Mouse (Mus musculus) heart, embryonic 16.5 days (tissue): ENCODE measurements around the gene Wipf3. TPM values are rescaled to one million over a fixed set of nuclear protein-coding genes. Genes with fewer than 3 reads are reported as not detected.

Source experiments
- ATAC-seq: fragments of 200-750 bp; cut with Nextera tagmentation; replicated peaks from 2 replicates; pipeline ENCODE4 v1.8.0; 2017; ENCODE audit warnings: moderate number of reproducible peaks; ENCODE audit not compliant: insufficient read depth, low FRiP score; ENCODE audit errors: extremely low read depth
- H3K27ac ChIP-seq: fragments of 300-500 bp; sonication (generic); 2 replicates; pipeline ENCODE4 v1.5.1; 2014; ENCODE audit warnings: mild to moderate bottlenecking, low read length, control low read depth, moderate library complexity
- H3K27me3 ChIP-seq: fragments of 300-500 bp; sonication (generic); 2 replicates; pipeline ENCODE4 v1.6.1; 2014; ENCODE audit warnings: low read length, mixed read lengths; ENCODE audit not compliant: control insufficient read depth, insufficient read depth
- H3K36me3 ChIP-seq: fragments of 300-500 bp; sonication (generic); 2 replicates; pipeline ENCODE4 v1.6.1; 2014; ENCODE audit not compliant: control insufficient read depth, insufficient read depth
- H3K4me1 ChIP-seq: fragments of 300-500 bp; sonication (generic); 2 replicates; pipeline ENCODE4 v1.6.1; 2014; ENCODE audit warnings: low read length, mixed read lengths; ENCODE audit not compliant: control insufficient read depth, insufficient read depth
- H3K4me2 ChIP-seq: fragments of 300-500 bp; sonication (generic); 2 replicates; pipeline ENCODE4 v1.6.1; 2014; ENCODE audit warnings: low read depth, mild to moderate bottlenecking, control low read depth, low read length
- H3K4me3 ChIP-seq: fragments of 300-500 bp; sonication (generic); 2 replicates; pipeline ENCODE4 v1.5.1; 2014; ENCODE audit warnings: mild to moderate bottlenecking, control low read depth, low read length
- H3K9ac ChIP-seq: fragments of 300-500 bp; sonication (generic); 2 replicates; pipeline ENCODE4 v1.6.1; 2014; ENCODE audit warnings: low read length, control low read depth
- H3K9me3 ChIP-seq: fragments of 300-500 bp; sonication (generic); replicated peaks from 2 replicates; pipeline ENCODE4 v1.6.1; 2016; ENCODE audit warnings: low read length; ENCODE audit not compliant: control insufficient read depth
- WGBS: fragments of 180-500 bp; shearing (Covaris S2); extraction: QIAGEN DNeasy Blood & Tissue Kit; methylation state at CpG from one replicate; pipeline ENCODE4 v1.1.7; 2014; 5-methylcytosine and 5-hydroxymethylcytosine counted together
- polyA plus RNA-seq: library from polyadenylated mRNA; unstranded; fragments of >200 nt; fragmentation: Nextera tagmentation; extraction: Ambion mirVana; gene quantifications from 2 replicates; pipeline ENCODE4 v1.2.1, GENCODE M21; 2015

Gene Wipf3
- polyA plus RNA-seq, 1 experiment from 2014 or later = 3.6 TPM

GRCm38 (mm10) chr6:54393886-54394285, 35.5 kb upstream of the Wipf3 start:
- no peaks in the 10 kb centered on the region for H3K36me3 ChIP-seq
- no peaks in the 10 kb centered on the region for H3K27me3 ChIP-seq
- peaks cover 3% of the 10 kb centered on the region; the same call in 1 of the 2 replicates for H3K4me1 ChIP-seq
- no peaks in the 10 kb centered on the region for H3K9me3 ChIP-seq
- H3K9ac ChIP-seq = no peak overlapping the region
- ATAC-seq = no peak
- H3K4me2 ChIP-seq = no peak overlapping the region
- WGBS = 64% methylated on average over 6 of the region's 6 CpGs
- no peak overlapping the region for H3K4me3 ChIP-seq
- H3K27ac ChIP-seq = no peak overlapping the region

GRCm38 (mm10) chr6:54399194-54399923, 30.0 kb upstream of the Wipf3 start:
- ATAC-seq = peak; percentile 76

GRCm38 (mm10) chr6:54401503-54401902, 27.9 kb upstream of the Wipf3 start:
- no peak for ATAC-seq
- 82% methylated on average over 2 of the region's 2 CpGs for WGBS

More at GRCm38 (mm10) chr6:54399194-54399923, 30.0 kb upstream of the Wipf3 start:
- H3K4me2 ChIP-seq = no peak overlapping the region
- no peaks in the 10 kb centered on the region for H3K27me3 ChIP-seq
- H3K9me3 ChIP-seq = no peaks in the 10 kb centered on the region
- peaks cover 11% of the 10 kb centered on the region for H3K4me1 ChIP-seq
- no peak overlapping the region for H3K4me3 ChIP-seq
- peak overlapping the region; percentile 66 for H3K27ac ChIP-seq
- WGBS = 36% methylated on average over 11 of the region's 11 CpGs
- no peaks in the 10 kb centered on the region for H3K36me3 ChIP-seq
- no peak overlapping the region for H3K9ac ChIP-seq

GRCm38 (mm10) chr6:54404916-54405315, 24.5 kb upstream of the Wipf3 start:
- Histone ChIP-seq H3K36me3 (no peaks in the 10 kb centered on the region), H3K9ac (no peak overlapping the region), H3K4me3 (no peak overlapping the region), H3K27ac (no peak overlapping the region), H3K27me3 (no peaks in the 10 kb centered on the region), H3K4me1 (peaks cover 5% of the 10 kb centered on the region; the same call in 1 of the 2 replicates), H3K9me3 (no peaks in the 10 kb centered on the region), H3K4me2 (no peak overlapping the region)
- no peak for ATAC-seq
- WGBS = 43% methylated on average over 2 of the region's 2 CpGs

More at GRCm38 (mm10) chr6:54401503-54401902, 27.9 kb upstream of the Wipf3 start:
- Histone ChIP-seq H3K27me3 (no peaks in the 10 kb centered on the region), H3K36me3 (no peaks in the 10 kb centered on the region), H3K27ac (no peak overlapping the region), H3K4me1 (peaks cover 11% of the 10 kb centered on the region), H3K4me2 (no peak overlapping the region), H3K4me3 (no peak overlapping the region), H3K9me3 (no peaks in the 10 kb centered on the region), H3K9ac (no peak overlapping the region)

- Histone ChIP-seq H3K36me3 (no peaks in the 10 kb centered on the region), H3K4me2 (no peak overlapping the region), H3K4me1 (peaks cover 5% of the 10 kb centered on the region; the same call in 1 of the 2 replicates), H3K4me3 (no peak overlapping the region), H3K9me3 (no peaks in the 10 kb centered on the region), H3K27me3 (no peaks in the 10 kb centered on the region), H3K9ac (no peak overlapping the region), H3K27ac (no peak overlapping the region)
- WGBS = 89% methylated on average over 5 of the region's 5 CpGs
- no peak for ATAC-seq
These were observed 23.3 kb upstream of the Wipf3 start for GRCm38 (mm10) chr6:54406116-54406515.

- peak; percentile 77 for ATAC-seq
- peak overlapping the region; percentile 50; the same call in 1 of the 2 replicates for H3K27ac ChIP-seq
- H3K36me3 ChIP-seq = no peaks in the 10 kb centered on the region
- peak overlapping the region; percentile 42 for H3K4me2 ChIP-seq
- H3K9ac ChIP-seq = peak overlapping the region; percentile 14
- no peak overlapping the region for H3K4me3 ChIP-seq
- H3K27me3 ChIP-seq = no peaks in the 10 kb centered on the region
- peaks cover 5% of the 10 kb centered on the region; the same call in 1 of the 2 replicates for H3K4me1 ChIP-seq
- H3K9me3 ChIP-seq = no peaks in the 10 kb centered on the region
- WGBS = 15% methylated on average over 6 of the region's 6 CpGs
These were observed 20.1 kb upstream of the Wipf3 start for GRCm38 (mm10) chr6:54409271-54409670.

GRCm38 (mm10) chr6:54410451-54410850, 19.0 kb upstream of the Wipf3 start:
- Histone ChIP-seq H3K4me3 (no peak overlapping the region), H3K27me3 (no peaks in the 10 kb centered on the region), H3K27ac (no peak overlapping the region), H3K4me2 (no peak overlapping the region), H3K9ac (no peak overlapping the region), H3K9me3 (no peaks in the 10 kb centered on the region), H3K4me1 (peaks cover 5% of the 10 kb centered on the region; the same call in 1 of the 2 replicates), H3K36me3 (no peaks in the 10 kb centered on the region)
- WGBS = 73% methylated on average over 4 of the region's 4 CpGs
- no peak for ATAC-seq

GRCm38 (mm10) chr6:54411591-54411990, 17.8 kb upstream of the Wipf3 start:
- ATAC-seq = no peak
- H3K4me1 ChIP-seq = peaks cover 5% of the 10 kb centered on the region; the same call in 1 of the 2 replicates
- H3K9me3 ChIP-seq = no peaks in the 10 kb centered on the region
- H3K27ac ChIP-seq = no peak overlapping the region
- 54% methylated on average over 8 of the region's 8 CpGs for WGBS
- H3K9ac ChIP-seq = no peak overlapping the region
- no peak overlapping the region for H3K4me2 ChIP-seq
- H3K27me3 ChIP-seq = no peaks in the 10 kb centered on the region
- H3K36me3 ChIP-seq = no peaks in the 10 kb centered on the region
- no peak overlapping the region for H3K4me3 ChIP-seq

- 85% methylated on average over 7 of the region's 7 CpGs for WGBS
- H3K4me2 ChIP-seq = no peak overlapping the region
- no peak overlapping the region for H3K9ac ChIP-seq
- no peak overlapping the region for H3K4me3 ChIP-seq
- no peak for ATAC-seq
- H3K9me3 ChIP-seq = no peaks in the 10 kb centered on the region
- no peaks in the 10 kb centered on the region for H3K36me3 ChIP-seq
- no peaks in the 10 kb centered on the region for H3K27me3 ChIP-seq
- no peak overlapping the region for H3K27ac ChIP-seq
- peaks cover 5% of the 10 kb centered on the region; the same call in 1 of the 2 replicates for H3K4me1 ChIP-seq
These were observed 16.5 kb upstream of the Wipf3 start for GRCm38 (mm10) chr6:54412879-54413278.
